Mouse (Mus musculus) right cerebral cortex, postnatal 25 days (tissue): Measurements from ENCODE around the gene Haus6.

Experiments
- DNase-seq: peaks from one replicate; pipeline ENCODE4 v3.0.0; 2022

Gene Haus6

DNA sequence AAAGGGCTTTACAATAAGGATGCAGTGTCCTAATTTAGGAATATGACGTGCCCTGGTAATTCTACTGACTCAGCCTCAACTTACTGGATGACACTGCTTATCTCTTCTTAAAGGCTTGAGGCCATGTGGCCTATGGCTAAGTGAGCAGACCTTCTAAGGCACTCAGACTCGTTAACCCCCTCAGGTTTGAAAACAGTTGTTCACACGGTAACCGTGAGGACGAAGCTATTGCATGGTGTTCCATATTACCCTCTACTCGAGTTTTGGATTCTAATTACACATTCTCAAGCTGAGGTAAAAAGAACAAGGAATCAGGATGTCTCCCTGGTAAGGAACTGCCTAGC, 36.9 kb downstream of the Haus6 start:
- peak; percentile 12 for DNase-seq

- no peak for DNase-seq
Observed at GRCm38 (mm10) chr4:86561061-86561460, 50.8 kb downstream of the Haus6 start.

- no peak for DNase-seq
Observed at GRCm38 (mm10) chr4:86559006-86559405, 52.8 kb downstream of the Haus6 start.

- DNase-seq, result no peak
Observed at GRCm38 (mm10) chr4:86558228-86558627, 53.6 kb downstream of the Haus6 start, which contains the start of gene Saxo1. Gene Saxo1, minus strand, starts transcription at chr4:86558328.

DNA sequence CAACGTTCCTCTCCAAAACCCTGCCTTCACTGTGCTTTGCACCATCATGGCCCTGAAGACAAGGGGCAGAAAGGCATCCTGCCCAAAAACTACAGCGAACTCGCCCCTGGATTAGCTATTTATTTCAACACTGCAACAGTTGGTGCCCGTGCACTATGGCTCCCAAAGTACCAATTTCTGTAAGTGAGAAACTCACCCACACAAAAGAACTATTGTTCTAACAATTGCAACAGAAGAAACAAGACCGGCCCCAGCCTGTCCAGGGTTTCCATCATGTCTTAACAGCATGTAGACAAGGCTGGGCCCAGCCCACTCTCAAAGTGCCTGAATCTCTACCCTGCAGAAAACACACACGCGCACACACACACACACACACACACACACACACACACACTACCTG, 54.5 kb downstream of the Haus6 start:
- no peak for DNase-seq

- DNase-seq, result no peak
Observed at GRCm38 (mm10) chr4:86555035-86555707, 56.7 kb downstream of the Haus6 start.

DNA sequence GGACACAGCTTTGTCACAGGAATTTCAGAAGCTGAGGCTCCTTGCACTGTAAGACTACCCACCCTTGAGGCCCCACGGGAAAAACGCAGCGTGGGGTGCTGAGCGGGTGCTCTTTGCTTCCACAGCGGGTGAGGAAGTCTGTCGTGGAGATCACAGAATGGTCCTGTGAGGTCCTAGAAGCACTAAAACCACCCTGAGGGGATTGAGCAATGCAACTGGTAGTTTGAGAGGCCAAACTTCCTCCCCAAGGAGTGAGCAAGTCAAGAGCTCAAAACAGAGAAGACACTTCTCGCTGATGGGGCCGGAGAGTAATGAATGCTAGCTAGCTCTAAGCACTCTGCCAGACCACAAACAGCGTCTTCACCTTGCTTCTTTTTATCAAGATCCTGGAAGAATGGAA, 63.5 kb downstream of the Haus6 start:
- no peak for DNase-seq

DNA sequence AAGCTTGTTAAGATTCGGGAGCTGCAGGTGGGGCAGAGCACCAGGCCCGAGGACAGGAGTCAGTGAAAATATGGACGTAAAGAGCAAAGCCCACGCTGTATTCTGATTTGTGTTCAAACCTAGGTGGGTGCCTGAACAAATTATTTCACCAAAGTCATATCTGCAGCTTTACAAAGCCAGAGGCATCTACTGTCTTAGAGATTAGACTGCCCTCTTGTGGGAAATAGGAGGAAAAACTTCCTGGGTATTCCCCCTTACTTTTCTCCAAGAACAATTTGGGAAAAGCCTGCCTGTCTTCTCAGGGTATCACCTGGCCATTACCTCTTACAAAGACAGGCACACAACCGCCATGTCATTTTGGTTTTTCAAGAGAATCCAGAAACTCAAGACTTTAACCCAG, 66.2 kb downstream of the Haus6 start:
- DNase-seq, result no peak

DNA sequence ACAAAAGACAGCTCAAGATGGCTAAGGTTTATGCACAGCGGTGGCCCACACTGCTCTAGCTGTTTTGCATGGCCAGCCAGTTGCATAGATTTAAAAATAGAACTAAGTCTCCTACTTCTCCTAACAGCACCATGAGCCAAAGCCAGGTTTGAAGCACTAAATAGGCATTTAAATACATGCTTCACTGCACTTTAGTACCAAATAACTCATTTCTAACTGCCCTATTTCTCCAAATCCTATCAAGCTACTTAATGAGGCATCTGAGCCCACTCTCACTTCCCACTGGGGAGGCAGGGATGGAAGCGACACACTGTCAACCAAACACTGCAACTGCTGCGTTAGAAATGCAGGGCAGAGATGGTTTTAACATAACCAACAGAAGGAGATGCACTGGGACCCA, 67.9 kb downstream of the Haus6 start:
- no peak for DNase-seq

DNA sequence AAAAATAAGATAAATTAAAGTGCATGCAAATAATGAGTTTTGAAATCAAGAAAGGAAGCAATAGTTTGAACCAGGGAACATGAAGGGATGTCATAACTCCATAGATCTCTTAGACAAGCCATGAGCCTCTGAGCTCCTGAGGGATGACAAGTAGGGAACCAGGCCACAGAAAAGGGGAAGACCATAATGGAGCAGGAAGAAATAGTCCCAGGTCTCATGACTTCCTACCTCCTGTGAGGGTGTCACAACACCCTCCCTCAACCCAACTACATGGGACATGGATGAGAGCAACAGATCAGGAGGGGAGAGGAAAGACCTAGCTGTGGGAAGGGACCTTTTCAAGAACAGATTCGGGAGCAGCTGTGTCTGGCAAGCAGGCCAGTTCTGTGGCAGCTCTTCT, 70.3 kb downstream of the Haus6 start:
- no peak for DNase-seq

GRCm38 (mm10) chr4:86538936-86539335, 72.9 kb downstream of the Haus6 start:
- DNase-seq, result no peak

- DNase-seq, result no peak
Observed at GRCm38 (mm10) chr4:86537972-86538371, 73.9 kb downstream of the Haus6 start.

DNA sequence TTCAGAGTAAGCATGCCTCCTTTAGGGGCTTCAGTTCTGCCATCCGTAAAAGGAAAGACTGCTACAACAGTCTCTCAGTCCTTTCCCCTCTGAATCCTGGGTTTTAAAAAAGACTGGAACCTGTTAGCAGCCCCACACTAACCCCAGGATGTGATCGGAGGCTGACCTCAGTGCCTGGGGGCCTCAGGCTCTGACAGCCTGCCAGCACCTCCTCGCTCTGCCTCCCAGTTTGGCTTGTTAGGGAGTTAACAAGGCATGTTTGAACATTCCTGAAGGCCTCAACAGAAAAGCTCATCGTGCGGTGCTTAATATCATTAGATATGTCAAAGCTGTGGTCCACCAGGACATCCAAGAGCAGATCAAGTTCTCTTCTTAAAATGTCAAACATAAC, 77.8 kb downstream of the Haus6 start:
- DNase-seq, result no peak

DNA sequence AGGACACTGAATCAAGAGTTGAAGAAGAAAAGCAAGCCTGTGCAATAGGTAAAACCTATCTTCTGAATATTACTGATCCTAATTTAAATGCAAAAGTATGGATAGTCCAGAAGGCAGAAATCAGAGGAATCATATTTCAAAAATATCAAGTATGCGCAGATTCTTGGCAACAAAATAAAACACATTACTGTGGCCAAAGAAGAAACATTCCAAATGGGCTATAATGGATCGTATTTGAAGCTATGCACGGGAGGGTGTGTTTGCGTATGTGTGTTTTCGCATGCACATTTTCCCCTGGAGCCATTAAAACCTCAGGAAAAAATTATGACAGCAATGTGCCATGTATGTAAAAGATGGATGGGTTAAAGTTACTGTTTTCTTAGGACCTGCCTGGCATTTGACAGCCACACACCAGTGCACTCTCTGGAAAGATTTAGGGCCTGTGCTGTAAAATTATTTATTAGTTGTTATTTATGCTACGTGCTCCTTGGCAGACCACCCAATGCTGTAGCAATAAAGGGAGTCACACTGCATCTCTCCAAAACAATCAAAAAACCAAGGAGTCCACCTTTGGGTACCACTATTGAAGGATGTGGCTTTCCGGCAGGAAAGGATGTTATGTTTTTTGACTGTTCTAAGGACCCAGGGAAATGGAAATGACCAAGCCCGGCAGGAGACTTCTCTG, 78.3 kb downstream of the Haus6 start:
- DNase-seq, result no peak

- no peak for DNase-seq
Observed at GRCm38 (mm10) chr4:86529161-86529560, 82.7 kb downstream of the Haus6 start.
